Mouse (Mus musculus): ENCODE data around the gene Mfsd12. TPM values are rescaled to one million over a fixed set of nuclear protein-coding genes. Genes with fewer than 3 reads are reported as not detected.

Gene Mfsd12
- polyA plus RNA-seq, 1 experiment, result 13.7 TPM

- Histone ChIP-seq H3K9ac (ENCODE audit: low read depth, poor library complexity, severe bottlenecking) (no peak overlapping the region), H3K9me3 (replicated peaks; ENCODE audit: control insufficient read depth, insufficient read depth, low read length, poor library complexity, severe bottlenecking) (no peaks in the 10 kb centered on the region), H3K27ac (ENCODE audit: insufficient read depth, low read length) (no peak overlapping the region), H3K4me1 (ENCODE audit: control insufficient read depth, insufficient read depth, low read length) (no peaks in the 10 kb centered on the region), H3K27me3 (ENCODE audit: control insufficient read depth, insufficient read depth, low read length, poor library complexity, severe bottlenecking) (no peaks in the 10 kb centered on the region), H3K36me3 (ENCODE audit: control insufficient read depth, insufficient read depth, low read length, poor library complexity, severe bottlenecking) (peaks cover 36% of the 10 kb centered on the region), H3K4me3 (ENCODE audit: low read depth, low read length) (no peak overlapping the region)
- TF ChIP-seq POLR2A (IDR thresholded peaks at IDR 0.05; ENCODE audit: insufficient read depth, low read length) (no peak), CTCF (IDR thresholded peaks at IDR 0.05; ENCODE audit: low read depth, low read length) (no peak), EP300 (IDR thresholded peaks at IDR 0.05; ENCODE audit: insufficient read depth, low read depth, low read length) (no peak)
Observed at GRCm38 (mm10) chr10:81325176-81325575, 32.1 kb upstream of the Mfsd12 start.

DNA sequence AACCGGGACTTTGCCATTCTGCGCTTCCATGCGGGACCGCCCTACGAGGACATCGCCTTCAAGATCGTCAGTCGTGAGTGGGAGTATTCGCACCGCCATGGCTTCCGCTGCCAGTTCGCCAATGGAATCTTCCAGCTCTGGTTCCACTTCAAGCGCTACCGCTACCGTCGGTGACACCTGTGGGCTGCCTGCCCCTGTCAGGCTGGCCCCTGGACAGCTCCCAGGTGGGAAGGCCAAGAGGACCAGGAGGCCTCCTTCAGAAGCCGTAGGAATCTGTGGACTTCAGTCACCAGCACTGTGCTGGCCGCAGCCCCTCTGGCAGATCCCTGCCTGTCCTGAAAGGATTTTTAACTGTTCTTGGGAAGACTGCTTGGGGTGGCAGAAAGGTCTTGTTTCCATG is 31.5 kb upstream of the Mfsd12 start:
- no peak for TF ChIP-seq EP300 (IDR thresholded peaks at IDR 0.05; ENCODE audit: insufficient read depth, low read depth, low read length)
- no peak for TF ChIP-seq CTCF (IDR thresholded peaks at IDR 0.05; ENCODE audit: low read depth, low read length)
- TF ChIP-seq POLR2A (IDR thresholded peaks at IDR 0.05; ENCODE audit: insufficient read depth, low read length), result no peak
- peaks cover 36% of the 10 kb centered on the region for H3K36me3 ChIP-seq (ENCODE audit: control insufficient read depth, insufficient read depth, low read length, poor library complexity, severe bottlenecking)
- H3K4me3 ChIP-seq (ENCODE audit: low read depth, low read length), result no peak overlapping the region
- no peaks in the 10 kb centered on the region for H3K27me3 ChIP-seq (ENCODE audit: control insufficient read depth, insufficient read depth, low read length, poor library complexity, severe bottlenecking)
- H3K4me1 ChIP-seq (ENCODE audit: control insufficient read depth, insufficient read depth, low read length), result no peaks in the 10 kb centered on the region
- H3K9me3 ChIP-seq (replicated peaks; ENCODE audit: control insufficient read depth, insufficient read depth, low read length, poor library complexity, severe bottlenecking), result no peaks in the 10 kb centered on the region
- H3K9ac ChIP-seq (ENCODE audit: low read depth, poor library complexity, severe bottlenecking), result no peak overlapping the region
- no peak overlapping the region for H3K27ac ChIP-seq (ENCODE audit: insufficient read depth, low read length)

DNA sequence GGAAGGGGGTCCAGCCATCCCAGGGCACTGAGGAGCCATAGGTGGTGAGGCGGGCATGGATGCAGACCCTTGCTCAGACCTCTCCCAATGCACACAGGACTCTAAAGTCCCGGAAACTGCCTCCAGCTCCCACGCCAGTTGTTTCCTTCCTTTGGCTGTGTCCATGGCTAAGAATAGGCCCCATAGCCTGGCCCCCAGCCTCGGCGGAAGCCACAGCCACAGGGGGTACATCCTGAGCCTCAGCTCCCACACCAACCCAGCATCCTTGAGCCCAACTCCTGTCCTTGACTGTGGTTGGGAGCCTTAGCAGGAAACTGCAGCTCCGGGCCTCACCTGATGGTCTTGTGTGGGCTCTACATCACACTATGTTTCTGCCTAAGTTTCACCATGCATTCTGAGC is 30.4 kb upstream of the Mfsd12 start:
- H3K36me3 ChIP-seq (ENCODE audit: control insufficient read depth, insufficient read depth, low read length, poor library complexity, severe bottlenecking), result peaks cover 36% of the 10 kb centered on the region
- no peaks in the 10 kb centered on the region for H3K27me3 ChIP-seq (ENCODE audit: control insufficient read depth, insufficient read depth, low read length, poor library complexity, severe bottlenecking)
- H3K27ac ChIP-seq (ENCODE audit: insufficient read depth, low read length), result no peak overlapping the region
- no peaks in the 10 kb centered on the region for H3K4me1 ChIP-seq (ENCODE audit: control insufficient read depth, insufficient read depth, low read length)
- no peak overlapping the region for H3K9ac ChIP-seq (ENCODE audit: low read depth, poor library complexity, severe bottlenecking)
- H3K4me3 ChIP-seq (ENCODE audit: low read depth, low read length), result no peak overlapping the region
- no peaks in the 10 kb centered on the region for H3K9me3 ChIP-seq (replicated peaks; ENCODE audit: control insufficient read depth, insufficient read depth, low read length, poor library complexity, severe bottlenecking)
- TF ChIP-seq EP300 (IDR thresholded peaks at IDR 0.05; ENCODE audit: insufficient read depth, low read depth, low read length) (no peak), POLR2A (IDR thresholded peaks at IDR 0.05; ENCODE audit: insufficient read depth, low read length) (no peak), CTCF (IDR thresholded peaks at IDR 0.05; ENCODE audit: low read depth, low read length) (no peak)

DNA sequence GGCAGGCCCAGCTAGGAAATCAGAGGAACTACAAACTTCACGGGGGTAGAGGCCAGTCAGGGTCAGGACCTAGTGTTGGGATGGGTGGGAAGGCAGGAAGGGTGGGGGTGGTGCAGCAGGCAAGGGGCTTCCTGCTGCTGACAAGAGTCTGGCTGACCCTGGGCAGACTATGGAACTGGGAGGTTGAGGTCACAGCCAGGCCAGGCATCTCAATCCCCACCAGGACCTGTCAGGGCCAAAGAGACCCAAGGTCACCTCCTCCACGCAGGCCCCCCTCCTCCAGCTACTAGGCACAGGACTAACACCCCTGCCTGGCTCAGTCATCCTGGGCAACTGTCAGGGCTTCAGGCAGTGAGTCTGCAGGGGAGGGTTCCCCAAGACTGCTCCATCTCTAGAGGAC is 29.3 kb upstream of the Mfsd12 start:
- TF ChIP-seq CTCF (IDR thresholded peaks at IDR 0.05; ENCODE audit: low read depth, low read length) (no peak), EP300 (IDR thresholded peaks at IDR 0.05; ENCODE audit: insufficient read depth, low read depth, low read length) (no peak), POLR2A (IDR thresholded peaks at IDR 0.05; ENCODE audit: insufficient read depth, low read length) (no peak)
- Histone ChIP-seq H3K9ac (ENCODE audit: low read depth, poor library complexity, severe bottlenecking) (no peak overlapping the region), H3K4me1 (ENCODE audit: control insufficient read depth, insufficient read depth, low read length) (no peaks in the 10 kb centered on the region), H3K27me3 (ENCODE audit: control insufficient read depth, insufficient read depth, low read length, poor library complexity, severe bottlenecking) (no peaks in the 10 kb centered on the region), H3K4me3 (ENCODE audit: low read depth, low read length) (no peak overlapping the region), H3K36me3 (ENCODE audit: control insufficient read depth, insufficient read depth, low read length, poor library complexity, severe bottlenecking) (peaks cover 31% of the 10 kb centered on the region), H3K27ac (ENCODE audit: insufficient read depth, low read length) (no peak overlapping the region), H3K9me3 (replicated peaks; ENCODE audit: control insufficient read depth, insufficient read depth, low read length, poor library complexity, severe bottlenecking) (no peaks in the 10 kb centered on the region)

GRCm38 (mm10) chr10:81328386-81328785 is 28.9 kb upstream of the Mfsd12 start, which contains the start of gene Tbxa2r:
Gene Tbxa2r (plus strand): TSS chr10:81328731.
- Histone ChIP-seq H3K9ac (ENCODE audit: low read depth, poor library complexity, severe bottlenecking) (no peak within 1 kb of the TSS), H3K36me3 (ENCODE audit: control insufficient read depth, insufficient read depth, low read length, poor library complexity, severe bottlenecking) (peaks cover 28% of the 10 kb centered on the region), H3K4me1 (ENCODE audit: control insufficient read depth, insufficient read depth, low read length) (no peaks in the 10 kb centered on the region), H3K27me3 (ENCODE audit: control insufficient read depth, insufficient read depth, low read length, poor library complexity, severe bottlenecking) (no peaks in the 10 kb centered on the region), H3K4me3 (ENCODE audit: low read depth, low read length) (no peak within 1 kb of the TSS), H3K27ac (ENCODE audit: insufficient read depth, low read length) (no peak within 1 kb of the TSS), H3K9me3 (replicated peaks; ENCODE audit: control insufficient read depth, insufficient read depth, low read length, poor library complexity, severe bottlenecking) (no peaks in the 10 kb centered on the region)
- TF ChIP-seq EP300 (IDR thresholded peaks at IDR 0.05; ENCODE audit: insufficient read depth, low read depth, low read length), result 0 out of 2 replicates have a peak, but pooled peaks have one; percentile 5
- TF ChIP-seq POLR2A (IDR thresholded peaks at IDR 0.05; ENCODE audit: insufficient read depth, low read length), result no peak

DNA sequence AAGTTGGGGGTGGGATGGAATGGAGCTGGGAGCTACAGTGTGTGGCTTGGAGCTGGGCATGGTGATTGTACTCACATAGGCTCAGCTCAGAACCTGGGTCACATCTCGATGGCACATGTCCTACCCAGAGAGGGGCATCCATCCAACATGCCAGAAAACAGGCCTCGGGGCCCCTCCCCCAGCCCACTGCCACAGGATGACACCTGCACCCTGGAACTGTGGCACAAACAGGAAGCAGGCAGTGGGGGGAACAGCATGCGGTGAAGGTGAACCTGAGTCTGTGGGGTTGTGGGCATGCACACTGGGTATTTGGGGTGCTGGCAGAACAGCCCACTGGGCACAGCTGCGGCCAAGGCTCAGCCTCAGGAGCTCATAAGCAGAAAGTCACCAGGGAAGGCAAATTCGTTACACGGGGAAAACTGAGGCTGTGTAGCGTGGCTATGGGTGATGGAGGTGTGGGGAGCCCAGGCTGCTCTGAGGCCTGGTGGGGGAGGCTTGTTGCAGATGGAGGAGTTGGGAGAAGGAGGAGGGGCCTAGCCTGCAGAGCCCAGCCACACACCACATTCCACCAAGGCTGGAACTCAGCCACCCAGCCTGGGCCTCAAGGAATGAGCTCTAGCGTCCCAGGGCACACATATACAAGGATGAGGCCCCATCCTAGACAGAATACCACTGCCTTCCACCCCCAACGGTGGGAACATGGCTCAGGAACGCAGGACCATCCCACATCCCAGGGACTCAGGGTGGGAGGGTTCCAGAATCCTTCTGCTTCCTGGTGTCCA is 27.9 kb upstream of the Mfsd12 start:
- Histone ChIP-seq H3K9ac (ENCODE audit: low read depth, poor library complexity, severe bottlenecking) (no peak overlapping the region), H3K36me3 (ENCODE audit: control insufficient read depth, insufficient read depth, low read length, poor library complexity, severe bottlenecking) (peaks cover 23% of the 10 kb centered on the region), H3K9me3 (replicated peaks; ENCODE audit: control insufficient read depth, insufficient read depth, low read length, poor library complexity, severe bottlenecking) (no peaks in the 10 kb centered on the region), H3K4me3 (ENCODE audit: low read depth, low read length) (no peak overlapping the region), H3K4me1 (ENCODE audit: control insufficient read depth, insufficient read depth, low read length) (no peaks in the 10 kb centered on the region), H3K27me3 (ENCODE audit: control insufficient read depth, insufficient read depth, low read length, poor library complexity, severe bottlenecking) (no peaks in the 10 kb centered on the region), H3K27ac (ENCODE audit: insufficient read depth, low read length) (no peak overlapping the region)
- TF ChIP-seq POLR2A (IDR thresholded peaks at IDR 0.05; ENCODE audit: insufficient read depth, low read length) (no peak), EP300 (IDR thresholded peaks at IDR 0.05; ENCODE audit: insufficient read depth, low read depth, low read length) (no peak), CTCF (IDR thresholded peaks at IDR 0.05; ENCODE audit: low read depth, low read length) (no peak)

All from ES-Bruce4 (cell line).